Mouse (Mus musculus) midbrain, embryonic 14.5 days (tissue): Measurements from ENCODE around the gene Rpl26. TPM values are rescaled to one million over a fixed set of nuclear protein-coding genes. Genes with fewer than 3 reads are reported as not detected.

Experiments
- ATAC-seq: fragments of 200-750 bp; cut with Nextera tagmentation; 2 replicates; pipeline ENCODE4 v1.8.0; 2017; ENCODE audit warnings: moderate number of reproducible peaks, moderate library complexity; ENCODE audit not compliant: low FRiP score, low TSS enrichment
- DNase-seq: peaks from one replicate; pipeline ENCODE4 v3.0.0-alpha.2; 2015
- H3K27ac ChIP-seq: fragments of 300-500 bp; sonication (generic); replicated peaks from 2 replicates; pipeline ENCODE4 v1.5.1; 2014; ENCODE audit warnings: mild to moderate bottlenecking, low read depth, low read length, moderate library complexity
- H3K27me3 ChIP-seq: fragments of 300-500 bp; sonication (generic); 2 replicates; pipeline ENCODE4 v1.6.1; 2014; ENCODE audit warnings: low read length, control low read depth, mixed read lengths; ENCODE audit not compliant: control insufficient read depth, insufficient read depth
- H3K36me3 ChIP-seq: fragments of 300-500 bp; sonication (generic); 2 replicates; pipeline ENCODE4 v1.6.1; 2014; ENCODE audit warnings: low read length, control low read depth; ENCODE audit not compliant: control insufficient read depth, insufficient read depth
- H3K4me1 ChIP-seq: fragments of 300-500 bp; sonication (generic); 2 replicates; pipeline ENCODE4 v1.6.1; 2014; ENCODE audit warnings: mild to moderate bottlenecking, antibody characterized with exemption, low read length, control low read depth; ENCODE audit not compliant: control insufficient read depth, insufficient read depth
- H3K4me2 ChIP-seq: fragments of 300-500 bp; sonication (generic); 2 replicates; pipeline ENCODE4 v1.6.1; 2014; ENCODE audit warnings: mild to moderate bottlenecking, low read length, moderate library complexity
- H3K4me3 ChIP-seq: fragments of 300-500 bp; sonication (generic); replicated peaks from 2 replicates; pipeline ENCODE4 v1.5.1; 2014; ENCODE audit warnings: low read depth, low read length
- H3K9ac ChIP-seq: fragments of 300-500 bp; sonication (generic); replicated peaks from 2 replicates; pipeline ENCODE4 v1.6.1; 2014; ENCODE audit warnings: mild to moderate bottlenecking, low read length, moderate library complexity
- H3K9me3 ChIP-seq: fragments of 300-500 bp; sonication (generic); 2 replicates; pipeline ENCODE4 v1.6.1; 2016; ENCODE audit warnings: low read length, control low read depth, mixed read lengths; ENCODE audit not compliant: control insufficient read depth
- WGBS: fragments of 180-500 bp; shearing (Covaris S2); extraction: QIAGEN DNeasy Blood & Tissue Kit; methylation state at CpG from one replicate; pipeline ENCODE4 v1.1.7; 2014; 5-methylcytosine and 5-hydroxymethylcytosine counted together
- polyA plus RNA-seq: library from polyadenylated mRNA; unstranded; fragments of >200 nt; fragmentation: Nextera tagmentation; extraction: Ambion mirVana; gene quantifications from 2 replicates; pipeline ENCODE4 v1.2.1, GENCODE M21; 2014

Rpl26 gene
- polyA plus RNA-seq, 1 experiment from 2014 or later = 670 TPM

GRCm38 (mm10) chr11:68956107-68956506 lies 54.7 kb downstream of the Rpl26 start:
- no peaks in the 10 kb centered on the region for H3K36me3 ChIP-seq
- no peak overlapping the region for H3K4me2 ChIP-seq
- H3K4me1 ChIP-seq = 0 out of 2 replicates have a peak, but pooled peaks cover 8% of the 10 kb centered on the region
- ATAC-seq = no peak
- WGBS = 51% methylated on average over 3 of the region's 3 CpGs
- peaks cover 20% of the 10 kb centered on the region; the same call in 1 of the 2 replicates for H3K27me3 ChIP-seq
- H3K4me3 ChIP-seq = no peak overlapping the region
- H3K9ac ChIP-seq = no peak overlapping the region
- no peaks in the 10 kb centered on the region for H3K9me3 ChIP-seq
- no peak overlapping the region for H3K27ac ChIP-seq
- DNase-seq = no peak

Other genes starting within 250 kb of the Rpl26 start
- gene Myh10, start 210.0 kb upstream of the Rpl26 start, polyA plus RNA-seq = 96.4 and 107 TPM in 2 replicates
- 67.4 and 86.3 TPM in 2 replicates for gene Ndel1, start 29.7 kb upstream of the Rpl26 start, polyA plus RNA-seq
- gene Rnf222, start 13.0 kb upstream of the Rpl26 start, polyA plus RNA-seq = not detected in 2 replicates
- 0.53 and 1.1 TPM in 2 replicates for gene Odf4, start 25.5 kb downstream of the Rpl26 start, polyA plus RNA-seq
- 19.3 and 19.5 TPM in 2 replicates for gene Arhgef15, start 55.9 kb downstream of the Rpl26 start, polyA plus RNA-seq
- gene Slc25a35, start 66.5 kb downstream of the Rpl26 start, polyA plus RNA-seq = 1.1 and 1.9 TPM in 2 replicates
- gene Rangrf, start 73.6 kb downstream of the Rpl26 start, polyA plus RNA-seq = 22.1 and 22.4 TPM in 2 replicates
- gene Pfas, start 106.9 kb downstream of the Rpl26 start, polyA plus RNA-seq = 12.6 and 16.5 TPM in 2 replicates
- gene Ctc1, start 114.3 kb downstream of the Rpl26 start, polyA plus RNA-seq = 55.8 and 56.1 TPM in 2 replicates
- 14.6 and 29.6 TPM in 2 replicates for gene Aurkb, start 144.1 kb downstream of the Rpl26 start, polyA plus RNA-seq
- gene Borcs6, start 158.1 kb downstream of the Rpl26 start, polyA plus RNA-seq = 17.3 and 20.1 TPM in 2 replicates
- 28.0 and 36.5 TPM in 2 replicates for gene Tmem107, start 169.2 kb downstream of the Rpl26 start, polyA plus RNA-seq
- 258 and 260 TPM in 2 replicates for gene Vamp2, start 186.9 kb downstream of the Rpl26 start, polyA plus RNA-seq
- 9.3 and 13.1 TPM in 2 replicates for gene Per1, start 193.6 kb downstream of the Rpl26 start, polyA plus RNA-seq
- gene Hes7, start 218.8 kb downstream of the Rpl26 start, polyA plus RNA-seq = 0.26 and 0.78 TPM in 2 replicates
- gene 9130213A22Rik, start 221.0 kb downstream of the Rpl26 start, polyA plus RNA-seq = 0.22 and 0.23 TPM in 2 replicates
- 2.8 and 3.2 TPM in 2 replicates for gene Aloxe3, start 224.3 kb downstream of the Rpl26 start, polyA plus RNA-seq